Mouse (Mus musculus) megakaryocyte, embryonic 14.5 days (primary cell): Measurements from ENCODE around the gene Atp6v0a1.

Source experiments
- FLI1 ChIP-seq: IDR thresholded peaks from 2 replicates; pipeline ENCODE4 v1.6.1; 2012; ENCODE audit warnings: low read length, inconsistent platforms, mixed read lengths
- GATA1 ChIP-seq: IDR thresholded peaks from 3 replicates; pipeline ENCODE4 v1.6.1; 2012; ENCODE audit warnings: mixed read lengths, low read length, inconsistent platforms, borderline replicate concordance

GRCm38 (mm10) chr11:101003025-101003685 is 6.1 kb upstream of the Atp6v0a1 start:
- TF ChIP-seq GATA1 (no peak), FLI1 (no peak)
